Mouse (Mus musculus) monocyte, adult 2 months (primary cell): ENCODE data around the gene Pitpnm3.
A peak's percentile ranks its signal among the peaks of the same experiment; 100 is the strongest.

Experiments
- DNase-seq, 2 experiments: peaks; one replicate each; pipeline ENCODE4 v3.0.0; 2022; ENCODE audit warnings: low spot score in 2 of 2, low read depth in 1 of 2

The Pitpnm3 gene

GRCm38 (mm10) chr11:72052221-72052620 lies 83.4 kb downstream of the Pitpnm3 start:
- no peak for DNase-seq

DNA sequence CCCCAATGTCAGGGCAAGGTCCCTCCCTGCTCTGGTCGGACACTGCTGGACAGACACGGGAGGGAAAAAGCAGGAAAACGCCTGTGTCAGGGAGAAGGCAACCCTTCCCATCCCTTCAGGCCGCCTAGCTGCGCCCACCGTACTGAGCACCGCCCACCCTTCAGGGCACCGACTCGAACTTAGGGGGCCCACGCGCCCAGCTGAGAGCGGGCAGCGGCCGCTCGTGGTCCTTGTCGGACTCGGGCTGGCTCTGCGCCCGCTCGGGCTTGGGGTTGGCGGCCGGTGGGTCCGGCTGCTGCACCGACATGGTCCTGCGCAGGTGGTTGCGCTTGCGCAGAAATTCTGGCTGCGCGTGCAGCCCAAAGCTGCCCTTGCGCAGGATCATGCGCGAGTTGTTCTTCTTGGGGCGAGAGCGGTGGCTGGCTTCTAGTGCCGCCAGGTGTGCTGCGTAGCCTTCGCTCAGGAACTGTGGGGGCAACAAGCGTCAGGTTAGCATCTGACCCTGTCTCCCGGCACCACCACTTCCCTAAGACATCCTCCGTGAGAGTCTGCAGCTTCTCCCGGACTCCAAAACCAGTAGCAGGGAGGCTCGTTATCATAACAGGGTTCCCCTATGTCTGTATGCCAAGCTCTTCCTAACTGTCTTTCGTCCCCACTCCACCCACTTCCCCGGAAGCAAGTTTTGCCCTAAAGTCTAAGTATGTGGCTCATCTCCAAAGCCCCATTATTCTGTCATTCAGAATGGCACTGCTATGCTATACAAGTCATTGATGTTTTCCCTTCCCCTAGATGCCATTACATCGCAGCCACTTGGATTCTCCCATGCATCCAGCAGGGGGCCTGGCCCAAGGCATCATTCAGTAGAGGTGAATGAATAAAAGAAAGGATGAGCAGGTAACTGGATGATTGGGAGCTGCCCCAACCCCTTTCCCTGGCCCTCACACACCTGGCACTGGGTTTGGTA lies 84.4 kb downstream of the Pitpnm3 start:
- DNase-seq = no peak

DNA sequence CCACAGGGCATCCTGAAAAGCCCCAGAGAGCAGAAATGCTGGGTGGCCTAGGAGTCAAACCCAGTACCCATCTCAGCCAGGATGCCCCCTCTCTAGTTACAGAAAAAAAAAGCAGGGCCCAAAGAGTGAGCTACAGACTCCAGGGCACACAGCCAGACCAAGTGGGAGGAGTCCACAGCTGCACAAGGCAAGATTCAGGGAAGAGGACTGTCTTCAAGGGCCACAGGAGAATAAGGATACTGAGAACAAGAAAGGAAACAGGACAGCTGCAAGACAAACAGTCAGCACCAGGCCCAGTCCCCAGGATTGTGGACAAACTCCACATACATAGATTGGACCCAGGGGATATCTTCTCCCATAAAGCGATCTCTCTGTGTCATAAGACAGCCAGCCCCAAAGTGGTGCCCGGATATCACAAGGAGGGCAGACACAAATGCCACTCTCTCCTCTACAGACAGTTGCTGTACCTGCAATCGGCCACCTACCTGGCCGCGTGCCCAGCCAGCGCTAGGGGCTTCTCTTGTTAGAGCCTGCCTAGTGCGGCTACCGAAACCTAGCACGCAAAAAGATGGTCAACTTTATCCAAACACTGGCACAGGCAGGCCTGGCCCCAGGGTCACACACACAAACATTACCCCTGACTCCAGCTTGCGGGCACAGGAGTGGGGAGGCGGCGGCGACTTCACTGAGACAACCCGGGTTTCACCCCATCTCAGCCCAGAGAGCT lies 85.2 kb downstream of the Pitpnm3 start:
- DNase-seq = no peak

DNA sequence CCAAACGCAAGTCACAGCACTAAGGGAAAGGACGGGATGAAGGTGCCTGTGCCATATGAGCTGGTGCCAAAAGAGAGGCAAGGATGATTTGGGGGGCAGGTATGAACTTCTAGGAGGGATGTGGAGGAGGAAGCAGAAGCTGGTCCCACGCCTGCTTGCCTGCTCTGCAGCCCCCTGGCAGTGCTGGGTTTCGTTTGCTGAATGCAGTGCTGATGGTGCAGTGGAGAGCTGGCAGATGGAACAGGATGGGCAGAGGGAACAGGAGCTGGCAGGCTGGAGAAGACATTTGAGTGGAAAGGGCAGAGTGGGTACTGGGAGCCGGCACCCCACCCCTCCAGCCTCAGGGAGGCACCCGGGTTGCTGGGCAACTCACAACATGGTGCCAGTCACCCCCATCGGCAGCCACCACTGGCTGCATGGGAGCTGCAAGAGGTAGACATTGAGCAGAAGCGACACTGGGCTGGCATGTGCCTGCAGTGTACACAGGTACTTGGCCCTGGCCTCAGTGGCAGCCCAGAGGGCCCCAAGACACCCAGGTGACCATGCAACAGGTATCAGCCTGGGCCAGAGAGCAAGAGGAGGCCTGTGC lies 86.3 kb downstream of the Pitpnm3 start:
- DNase-seq = no peak

GRCm38 (mm10) chr11:72048730-72049129 lies 86.8 kb downstream of the Pitpnm3 start:
- no peak for DNase-seq

DNA sequence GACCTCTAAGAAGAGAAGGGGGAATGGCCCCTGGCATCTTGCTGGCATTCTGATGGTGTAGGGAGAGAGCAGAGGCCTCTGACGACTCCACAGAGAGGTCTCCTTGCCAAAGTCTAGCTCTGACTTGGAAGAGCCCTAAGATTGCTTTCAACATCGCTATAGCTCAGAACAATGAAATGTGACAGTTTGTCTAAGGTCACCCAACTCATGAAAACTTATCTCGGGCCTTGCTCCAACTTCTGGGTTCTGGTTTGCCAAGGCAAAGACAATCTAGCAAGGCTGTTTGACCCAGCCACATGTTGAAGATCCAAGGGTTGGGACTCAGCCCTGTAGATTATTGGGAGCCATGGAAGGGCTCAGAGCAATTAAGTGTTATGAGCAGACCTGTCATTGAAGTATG lies 91.3 kb downstream of the Pitpnm3 start:
- DNase-seq = no peak

GRCm38 (mm10) chr11:72042631-72043030 lies 92.9 kb downstream of the Pitpnm3 start:
- DNase-seq = no peak

DNA sequence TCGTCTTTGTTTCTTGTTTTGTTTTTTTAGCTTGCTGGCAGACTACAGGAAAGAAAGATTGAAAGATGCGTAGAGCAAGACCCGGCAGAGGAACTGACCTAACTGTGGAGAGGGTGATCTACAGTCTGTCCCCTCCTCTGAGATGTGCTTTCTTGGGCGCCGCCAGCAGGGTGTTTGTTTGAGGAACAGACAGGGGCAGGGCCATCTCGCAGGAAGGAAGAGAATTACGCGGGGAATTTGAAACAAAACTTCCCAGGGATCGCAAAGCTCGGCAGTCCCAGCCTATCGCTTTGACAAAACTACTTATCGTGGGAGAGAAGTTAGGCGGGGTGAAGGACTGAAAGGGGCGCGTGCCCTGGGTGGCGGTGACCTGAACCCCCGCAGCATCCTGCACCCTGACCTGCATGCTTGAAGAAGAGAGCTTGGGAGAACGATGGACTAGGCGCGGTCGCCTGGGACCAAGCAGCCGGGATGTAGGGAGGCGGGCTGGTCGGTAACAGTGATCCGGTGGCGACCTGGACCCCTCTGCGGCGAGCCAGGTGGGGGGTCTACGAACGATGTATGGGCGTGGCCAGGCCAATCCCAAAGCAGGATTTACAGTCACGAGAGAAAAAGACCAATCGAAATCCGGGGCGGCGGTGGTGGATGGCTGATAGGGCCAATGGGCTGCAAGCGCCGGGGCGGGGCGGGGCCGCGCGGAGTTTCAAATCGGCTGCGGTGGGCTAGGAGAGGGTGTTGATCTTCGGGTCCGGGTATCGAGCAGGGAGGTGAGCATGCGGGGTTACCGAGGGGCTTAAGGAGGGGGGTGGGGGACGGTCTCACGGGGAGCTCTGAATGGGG lies 93.6 kb downstream of the Pitpnm3 start, which contains the start of gene Pimreg:
Pimreg (plus strand) TSS at position 265 of the 840 bp plus-strand sequence.
- peak; percentile 42 to 55 for DNase-seq

- DNase-seq = no peak
Measured at GRCm38 (mm10) chr11:72041290-72041767, 94.2 kb downstream of the Pitpnm3 start.

GRCm38 (mm10) chr11:72039599-72040386 lies 95.8 kb downstream of the Pitpnm3 start:
- no peak for DNase-seq

GRCm38 (mm10) chr11:72037996-72038395 lies 97.6 kb downstream of the Pitpnm3 start:
- peak; percentile 21 to 43 for DNase-seq

DNA sequence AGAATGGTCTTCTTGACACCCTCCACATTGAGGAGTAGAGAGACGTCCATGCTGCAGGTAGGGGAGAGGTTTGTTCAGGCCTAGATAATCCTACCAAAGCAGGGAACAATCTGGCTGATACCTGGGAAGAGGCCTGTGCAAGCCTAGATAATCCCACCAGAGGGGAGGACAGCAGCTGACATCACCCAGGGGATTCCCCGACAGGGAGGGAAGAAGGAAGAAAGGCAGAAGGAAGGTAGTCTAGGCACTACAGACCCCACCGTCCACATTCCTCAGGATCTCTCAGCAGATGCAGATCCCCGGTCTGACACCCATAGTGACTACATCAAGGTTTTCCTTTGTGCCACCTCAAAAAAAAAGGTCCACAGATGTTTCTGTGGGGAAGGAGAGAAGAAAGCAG lies 98.2 kb downstream of the Pitpnm3 start, which contains the start of gene Aipl1:
Aipl1 (minus strand) TSS at position 101 of the 400 bp plus-strand sequence.
- DNase-seq = no peak

GRCm38 (mm10) chr11:72032589-72032988 lies 103.0 kb downstream of the Pitpnm3 start:
- no peak for DNase-seq

GRCm38 (mm10) chr11:72032091-72032490 lies 103.5 kb downstream of the Pitpnm3 start:
- no peak for DNase-seq

GRCm38 (mm10) chr11:72031353-72031752 lies 104.2 kb downstream of the Pitpnm3 start:
- DNase-seq = no peak

DNA sequence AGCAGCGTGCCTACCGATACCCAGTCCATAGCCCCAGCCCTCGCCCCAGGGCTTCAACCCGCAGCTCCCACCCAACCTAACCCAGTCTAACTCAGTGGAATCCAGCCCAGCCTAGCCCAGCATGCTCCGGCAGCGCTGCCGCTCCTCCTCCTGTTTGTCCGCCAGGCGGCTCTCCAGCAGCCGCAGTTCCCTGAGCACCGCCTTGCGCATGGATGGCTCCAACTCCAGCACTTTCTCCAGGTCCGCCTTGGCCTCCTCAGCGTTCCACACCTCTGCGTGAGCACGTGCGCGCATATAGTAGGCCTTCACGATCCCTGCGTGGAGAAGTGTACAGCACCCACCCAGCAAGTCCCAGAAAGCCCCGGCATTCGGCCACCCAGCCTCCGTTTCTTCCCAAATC lies 106.4 kb downstream of the Pitpnm3 start:
- DNase-seq = no peak

- no peak for DNase-seq
Measured at GRCm38 (mm10) chr11:72027836-72028235, 107.7 kb downstream of the Pitpnm3 start.

GRCm38 (mm10) chr11:72026516-72026915 lies 109.1 kb downstream of the Pitpnm3 start:
- no peak for DNase-seq

- no peak for DNase-seq
Measured at GRCm38 (mm10) chr11:72025843-72026242, 109.7 kb downstream of the Pitpnm3 start.
